Mouse (Mus musculus) right cerebral cortex, postnatal 14 days (tissue): ENCODE data around the gene Vmn2r84.
"Not testable (repeated sequence)": the region's sequence is repeated elsewhere in the genome, so short reads cannot be mapped to it uniquely, and the experiment has no call there.

Experiments used
- DNase-seq: peaks from one replicate; pipeline ENCODE4 v3.0.0; 2022

Vmn2r84 gene

DNA sequence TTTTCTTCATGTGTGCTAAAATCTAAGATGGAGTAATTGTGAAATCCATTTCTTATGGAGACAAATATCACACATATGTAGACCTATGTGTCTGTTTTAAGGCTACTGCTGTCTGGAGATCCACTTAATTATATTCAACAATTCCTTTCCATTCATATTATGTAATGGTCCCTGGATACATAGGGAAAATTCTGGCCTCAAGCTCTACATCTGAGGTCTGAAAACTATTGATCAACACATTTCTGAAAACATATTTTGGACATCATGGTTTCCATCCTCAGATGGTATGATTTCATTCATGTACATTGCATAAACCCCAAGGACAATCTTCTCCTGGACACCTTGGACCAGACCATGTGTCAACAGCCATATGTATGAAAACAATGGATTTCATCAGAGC is at the start of gene Vmn2r84:
Gene Vmn2r84 (minus strand): TSS at position 101 of the 400 bp plus-strand sequence.
- DNase-seq, result no peak

DNA sequence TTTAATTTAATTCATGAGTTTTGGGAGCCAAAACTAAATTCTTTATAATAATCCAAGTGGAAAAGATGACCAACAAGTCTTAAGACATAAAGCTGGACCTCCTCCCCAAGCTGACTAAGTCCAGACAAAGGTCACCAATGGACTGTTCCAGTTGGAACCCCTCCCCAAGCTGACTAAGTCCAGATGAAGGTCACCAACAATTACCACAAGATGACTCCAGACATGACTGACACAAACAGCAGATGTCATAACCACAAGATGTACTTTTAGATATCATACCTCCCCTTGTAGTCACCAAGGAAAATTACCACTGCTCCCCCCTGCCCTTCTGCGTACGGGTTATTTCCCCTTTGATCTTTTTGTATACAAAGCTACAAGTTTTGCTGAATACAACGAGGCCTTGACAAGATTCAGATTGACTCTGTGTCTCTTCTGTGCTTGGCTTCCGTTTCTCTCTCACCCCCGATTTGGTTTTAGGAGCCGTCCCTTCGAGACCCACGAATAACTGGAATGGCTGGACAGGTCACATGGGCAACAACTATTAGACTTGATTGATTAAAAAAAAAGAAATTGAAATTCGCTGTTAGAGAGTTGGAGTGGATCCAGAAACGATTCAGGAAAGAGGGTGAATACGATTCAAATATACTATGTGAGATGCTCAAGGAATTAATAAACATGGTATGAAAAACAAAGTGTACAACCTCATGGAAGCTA is 40.2 kb upstream of the Vmn2r84 start:
- DNase-seq, result not testable (repeated sequence)

DNA sequence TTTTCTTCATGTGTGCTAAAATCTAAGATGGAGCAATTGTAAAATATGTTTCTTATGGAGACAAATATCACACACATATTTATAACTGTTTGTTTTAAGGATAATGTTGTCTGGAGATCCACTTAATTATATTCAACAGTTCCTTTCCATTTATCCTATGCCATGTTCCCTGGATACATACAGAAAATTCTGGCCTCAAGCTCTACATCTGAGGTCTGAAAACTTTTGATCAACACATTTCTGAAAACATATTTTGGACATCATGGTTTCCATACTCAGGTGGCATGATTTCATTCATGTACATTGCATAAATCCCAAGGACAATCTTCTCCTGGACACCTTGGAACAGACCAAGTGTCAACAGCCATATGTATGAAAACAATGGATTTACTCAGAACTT is 35.5 kb upstream of the Vmn2r84 start, which contains the start of gene Vmn2r85:
Gene Vmn2r85 (minus strand): TSS at position 101 of the 400 bp plus-strand sequence.
- DNase-seq, result not testable (repeated sequence)

DNA sequence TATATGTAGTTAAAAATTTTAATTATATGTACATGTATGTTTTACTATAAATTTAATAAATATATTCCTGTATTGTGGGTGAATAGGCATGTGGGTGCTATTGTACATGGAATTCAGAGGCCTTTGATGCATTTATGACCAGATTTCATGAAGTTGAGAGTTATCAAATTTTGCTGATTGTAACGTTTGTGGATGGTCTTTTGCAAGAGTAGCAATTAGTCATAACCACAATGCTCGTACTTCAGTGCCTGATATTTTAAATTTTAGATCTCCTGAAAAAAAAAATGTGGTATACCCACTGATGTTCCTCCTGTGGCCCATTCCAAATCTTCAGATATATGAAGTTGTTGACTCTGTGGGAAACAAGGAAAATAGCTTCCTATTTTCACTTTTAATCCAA is 28.2 kb upstream of the Vmn2r84 start:
- not testable (repeated sequence) for DNase-seq

- DNase-seq, result no peak
These were observed 26.3 kb upstream of the Vmn2r84 start for GRCm38 (mm10) chr10:130420401-130420800.

- DNase-seq, result not testable (repeated sequence)
These were observed 25.8 kb upstream of the Vmn2r84 start for GRCm38 (mm10) chr10:130419954-130420353.

GRCm38 (mm10) chr10:130416352-130416751 is 22.2 kb upstream of the Vmn2r84 start:
- DNase-seq, result not testable (repeated sequence)

DNA sequence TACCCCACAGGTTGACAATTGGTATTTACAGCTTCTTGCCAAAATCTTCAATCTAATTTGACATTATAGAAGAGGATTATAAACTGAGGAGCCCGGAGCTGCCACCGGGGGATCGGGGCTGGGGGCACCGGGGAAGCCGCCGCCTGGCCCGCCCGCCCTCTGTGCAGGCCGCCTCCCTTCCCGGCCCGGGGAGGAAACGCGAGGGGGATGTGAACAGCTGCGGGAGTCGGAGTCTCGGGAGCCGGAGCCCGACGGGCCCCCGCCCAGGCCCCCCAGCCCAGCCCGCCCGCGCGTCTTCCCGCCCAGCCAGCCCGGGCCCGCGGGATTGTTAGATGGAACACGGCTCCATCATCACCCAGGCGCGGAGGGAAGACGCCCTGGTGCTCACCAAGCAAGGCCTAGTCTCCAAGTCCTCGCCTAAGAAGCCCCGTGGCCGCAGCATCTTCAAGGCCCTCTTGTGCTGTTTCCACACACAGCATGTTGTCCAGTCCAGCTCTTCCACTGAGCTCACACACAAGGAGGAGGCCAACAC is 18.1 kb upstream of the Vmn2r84 start:
- not testable (repeated sequence) for DNase-seq

DNA sequence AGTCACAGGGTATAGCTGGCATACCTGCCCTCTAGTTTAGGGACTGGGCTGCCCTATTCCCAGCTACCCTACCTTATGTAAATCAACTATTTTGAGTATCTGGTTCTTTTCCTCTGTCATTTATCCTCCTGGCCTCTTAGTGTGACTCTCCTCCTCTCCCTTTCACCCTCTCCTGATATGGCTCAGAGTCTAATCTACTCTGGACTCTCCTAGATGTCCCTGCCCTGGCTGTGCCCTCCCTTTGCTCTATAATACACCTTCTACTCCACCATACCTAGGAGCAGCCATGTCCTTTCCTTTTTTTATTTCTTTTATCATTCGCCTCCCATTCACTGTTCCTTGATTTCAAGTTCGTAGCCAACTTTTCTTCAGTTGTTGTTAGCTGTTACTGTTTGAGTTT is 19.0 kb downstream of the Vmn2r84 start:
- DNase-seq, result no peak

- no peak for DNase-seq
These were observed 21.5 kb downstream of the Vmn2r84 start for GRCm38 (mm10) chr10:130372491-130373173.

GRCm38 (mm10) chr10:130371644-130372043 is 22.5 kb downstream of the Vmn2r84 start:
- DNase-seq, result no peak

- DNase-seq, result no peak
These were observed 24.0 kb downstream of the Vmn2r84 start for GRCm38 (mm10) chr10:130370005-130370682.

DNA sequence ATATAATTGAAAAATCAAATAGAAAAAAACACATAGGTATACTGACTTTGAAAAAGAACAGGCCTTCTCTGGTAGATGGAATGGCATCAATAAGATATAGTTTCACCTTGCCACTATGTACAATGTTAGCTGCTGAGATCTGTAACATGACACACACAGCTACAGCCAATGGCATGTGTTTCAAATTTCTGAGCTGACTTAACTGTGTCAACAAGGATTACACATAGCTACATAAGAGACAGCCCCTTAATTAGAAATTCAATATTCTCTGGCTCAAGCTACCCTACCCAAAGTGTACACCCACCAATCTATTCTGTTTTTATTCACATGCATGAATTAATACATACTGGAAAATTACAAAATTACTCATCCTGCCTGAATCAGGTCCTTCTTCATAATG is 25.7 kb downstream of the Vmn2r84 start:
- DNase-seq, result no peak

DNA sequence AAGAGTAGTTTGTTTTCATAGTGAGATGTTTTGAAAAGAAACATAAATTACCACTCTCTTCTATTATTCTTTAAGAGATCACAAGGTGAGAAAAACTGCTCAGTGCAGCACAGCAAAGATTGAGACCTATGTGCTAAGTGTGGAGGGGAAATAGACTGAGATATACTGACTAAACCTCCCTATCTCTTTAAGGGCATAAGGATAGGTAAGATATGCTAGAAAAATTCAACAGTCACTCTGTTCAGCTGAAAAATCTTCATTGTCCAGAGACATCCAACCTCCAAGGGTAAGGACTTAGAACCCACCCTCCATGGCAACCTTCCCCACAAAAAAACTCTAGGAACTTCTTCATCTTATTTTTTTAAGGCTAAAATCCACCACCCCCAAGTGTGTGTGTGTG is 29.4 kb downstream of the Vmn2r84 start:
- DNase-seq, result no peak

DNA sequence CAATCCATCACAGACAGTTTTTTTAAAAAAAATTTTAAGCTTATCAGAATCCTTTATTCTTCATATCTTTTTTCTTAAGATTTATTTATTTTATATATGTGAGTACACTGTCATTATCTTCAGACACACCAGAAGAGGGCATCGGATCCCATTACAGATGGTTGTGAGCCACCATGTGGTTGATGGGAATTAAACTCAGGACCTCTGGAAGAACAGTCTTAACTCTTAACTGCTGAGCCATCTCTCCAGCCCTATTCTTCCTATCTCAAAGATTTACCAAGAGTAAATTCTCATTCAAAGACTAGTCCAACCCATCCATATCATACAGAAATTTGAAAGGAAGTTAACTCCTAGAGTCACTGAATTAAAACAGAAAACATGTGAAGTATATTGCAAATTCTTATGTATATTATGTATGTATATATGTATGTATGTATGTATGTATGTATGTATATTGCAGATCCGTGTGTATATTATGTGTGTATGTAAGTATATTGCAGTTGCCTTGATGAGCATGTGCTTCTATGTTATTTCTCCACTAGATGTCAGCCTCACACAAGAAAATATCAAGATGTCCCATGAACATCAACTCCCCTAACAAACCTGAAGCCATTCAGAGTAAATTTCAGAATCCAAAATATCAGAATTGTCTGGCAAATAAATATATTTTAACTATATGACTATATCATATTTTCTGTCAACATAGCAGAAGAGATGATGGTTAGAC is 30.5 kb downstream of the Vmn2r84 start:
- no peak for DNase-seq

- DNase-seq, result no peak
These were observed 50.1 kb downstream of the Vmn2r84 start for GRCm38 (mm10) chr10:130344056-130344455.

DNA sequence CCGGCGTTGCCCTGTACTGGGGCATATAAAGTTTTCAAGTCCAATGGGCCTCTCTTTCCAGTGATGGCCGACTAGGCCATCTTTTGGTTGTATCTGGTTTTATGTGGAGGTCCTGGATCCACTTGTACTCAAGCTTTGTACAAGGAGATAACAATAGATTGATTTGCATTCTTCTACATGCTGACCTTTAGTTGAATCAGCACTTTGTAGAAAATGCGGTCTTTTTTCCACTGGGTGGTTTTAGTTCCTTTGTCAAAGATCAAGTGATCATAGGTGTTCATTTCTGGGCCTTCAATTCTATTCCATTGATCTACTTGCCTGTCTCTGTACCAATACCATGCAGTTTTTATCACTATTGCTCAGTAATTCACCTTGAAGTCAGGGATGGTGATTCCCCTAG is 54.1 kb downstream of the Vmn2r84 start:
- not testable (repeated sequence) for DNase-seq

GRCm38 (mm10) chr10:130337581-130337980 is 56.6 kb downstream of the Vmn2r84 start:
- no peak for DNase-seq

DNA sequence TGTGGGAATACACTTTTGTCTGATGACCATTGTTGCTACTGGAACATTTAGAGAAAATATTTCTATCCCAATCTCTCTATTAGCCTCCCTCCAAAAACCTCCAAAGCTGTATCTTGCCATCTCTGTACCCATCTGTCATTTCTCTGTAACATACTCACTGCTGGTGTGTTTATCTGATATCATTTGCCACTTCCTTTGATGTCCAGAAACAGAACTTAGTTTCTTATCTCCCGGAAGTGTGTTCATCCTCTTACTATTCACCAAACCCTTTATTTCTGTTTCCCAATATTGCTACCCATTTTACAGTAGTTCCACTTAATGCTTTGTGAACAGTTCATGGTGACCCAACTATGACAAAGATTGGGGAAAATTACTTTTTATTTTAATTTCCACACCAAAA is 57.7 kb downstream of the Vmn2r84 start:
- no peak for DNase-seq

GRCm38 (mm10) chr10:130330711-130331110 is 63.4 kb downstream of the Vmn2r84 start:
- DNase-seq, result no peak
